Mouse (Mus musculus): ENCODE measurements at regions not wholly inside any gene's neighbourhood (a gene's known extent, or its start where the extent isn't known, plus 50 kb on each side); places are given as distances from the start of the nearest gene placed in this dataset.

- no peak for ATAC-seq (replicated peaks; ENCODE audit: insufficient number of reproducible peaks, low FRiP score, low TSS enrichment, poor library complexity, severe bottlenecking)
Measured at GRCm38 (mm10) chr6:143579223-143579622, 412.2 kb downstream of the Etnk1 start.

DNA sequence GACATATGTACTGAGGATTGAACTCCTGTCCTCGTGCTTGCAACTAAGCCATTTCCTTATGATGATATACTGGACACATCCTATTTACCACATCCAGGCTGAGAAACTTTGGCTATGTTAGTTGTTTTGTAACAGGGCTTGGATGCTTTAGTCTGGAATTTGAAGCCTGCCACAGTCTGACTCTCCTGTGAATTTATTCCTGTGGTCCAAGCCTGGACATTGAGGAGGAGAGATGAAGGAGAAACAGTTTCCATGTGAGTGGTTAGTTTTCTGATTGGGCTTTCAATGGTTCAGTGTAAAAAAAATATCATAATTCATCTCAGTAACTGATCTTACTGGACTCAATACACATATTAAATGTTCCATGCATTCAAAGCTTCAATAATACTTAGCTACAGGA lies 422.6 kb downstream of the Etnk1 start:
- ATAC-seq (replicated peaks; ENCODE audit: insufficient number of reproducible peaks, low FRiP score, low TSS enrichment, poor library complexity, severe bottlenecking) = no peak

- no peak for ATAC-seq (replicated peaks; ENCODE audit: insufficient number of reproducible peaks, low FRiP score, low TSS enrichment, poor library complexity, severe bottlenecking)
Measured at GRCm38 (mm10) chr6:143590231-143590630, 423.2 kb downstream of the Etnk1 start.

DNA sequence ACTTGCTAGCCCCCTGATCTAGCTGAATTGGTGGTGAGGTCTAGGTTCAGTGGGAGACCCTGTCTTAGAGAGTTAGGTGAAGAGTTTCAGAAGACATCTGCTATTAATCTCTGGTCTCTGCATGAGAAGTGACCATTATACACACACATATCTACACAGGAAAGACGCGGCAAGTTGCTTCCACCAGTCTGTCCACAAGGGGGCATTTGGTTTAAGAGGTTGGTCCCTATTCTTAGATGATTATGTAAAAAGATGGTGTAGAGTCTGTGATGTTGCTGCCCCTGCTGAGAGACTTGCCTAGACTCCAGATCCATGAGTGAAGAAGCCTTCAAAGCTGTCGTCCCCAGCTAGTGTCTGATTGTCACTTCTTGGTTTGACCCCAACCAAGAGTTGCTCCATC lies 425.5 kb downstream of the Etnk1 start:
- ATAC-seq (replicated peaks; ENCODE audit: insufficient number of reproducible peaks, low FRiP score, low TSS enrichment, poor library complexity, severe bottlenecking) = no peak

- ATAC-seq (replicated peaks; ENCODE audit: insufficient number of reproducible peaks, low FRiP score, low TSS enrichment, poor library complexity, severe bottlenecking) = no peak
Measured at GRCm38 (mm10) chr6:143595486-143595885, 428.5 kb downstream of the Etnk1 start.

- no peak for ATAC-seq (replicated peaks; ENCODE audit: insufficient number of reproducible peaks, low FRiP score, low TSS enrichment, poor library complexity, severe bottlenecking)
Measured at GRCm38 (mm10) chr6:143597414-143597813, 430.4 kb downstream of the Etnk1 start.

DNA sequence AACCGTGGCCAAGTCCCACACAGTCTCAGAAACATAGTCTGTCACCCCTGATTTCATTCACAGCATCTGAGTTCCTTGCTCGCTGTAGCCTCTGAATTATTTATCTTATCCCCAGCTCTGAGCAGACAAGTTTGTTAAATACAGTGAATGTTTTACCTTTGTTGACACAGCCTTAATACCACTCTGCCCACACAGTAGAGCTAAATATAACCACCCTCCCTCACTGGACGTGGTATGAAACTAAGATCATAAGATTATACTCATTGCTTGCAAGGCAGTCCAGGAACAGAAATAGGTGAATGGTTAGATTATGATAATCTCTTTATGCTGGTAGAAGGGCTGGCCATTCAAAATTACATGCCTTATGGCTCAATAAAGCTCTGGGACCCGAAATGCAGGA lies 431.9 kb downstream of the Etnk1 start:
- ATAC-seq (replicated peaks; ENCODE audit: insufficient number of reproducible peaks, low FRiP score, low TSS enrichment, poor library complexity, severe bottlenecking) = no peak

DNA sequence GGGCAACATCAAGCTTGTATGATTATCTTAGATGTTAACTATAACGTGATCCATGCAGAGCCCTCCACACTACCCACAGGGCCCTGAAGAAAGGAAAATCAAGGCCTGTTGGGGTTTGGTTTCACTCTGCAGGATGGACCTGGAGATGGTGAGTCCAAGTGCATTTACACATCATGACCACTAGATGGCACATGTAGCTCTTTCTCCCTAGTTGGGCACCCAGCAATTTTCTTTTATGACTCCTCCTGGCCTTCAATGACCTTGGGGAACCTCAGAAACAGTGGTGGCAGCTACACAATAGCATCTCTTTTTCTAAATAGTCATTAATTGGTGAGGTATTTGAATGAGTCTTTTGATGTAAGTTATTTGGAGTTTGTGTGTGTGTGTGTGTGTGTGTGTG lies 442.1 kb downstream of the Etnk1 start:
- 0 out of 2 replicates have a peak, but pooled peaks have one; percentile 43 for ATAC-seq (replicated peaks; ENCODE audit: insufficient number of reproducible peaks, low FRiP score, low TSS enrichment, poor library complexity, severe bottlenecking)

GRCm38 (mm10) chr6:143612966-143613365 lies 445.9 kb downstream of the Etnk1 start:
- no peak for ATAC-seq (replicated peaks; ENCODE audit: insufficient number of reproducible peaks, low FRiP score, low TSS enrichment, poor library complexity, severe bottlenecking)

DNA sequence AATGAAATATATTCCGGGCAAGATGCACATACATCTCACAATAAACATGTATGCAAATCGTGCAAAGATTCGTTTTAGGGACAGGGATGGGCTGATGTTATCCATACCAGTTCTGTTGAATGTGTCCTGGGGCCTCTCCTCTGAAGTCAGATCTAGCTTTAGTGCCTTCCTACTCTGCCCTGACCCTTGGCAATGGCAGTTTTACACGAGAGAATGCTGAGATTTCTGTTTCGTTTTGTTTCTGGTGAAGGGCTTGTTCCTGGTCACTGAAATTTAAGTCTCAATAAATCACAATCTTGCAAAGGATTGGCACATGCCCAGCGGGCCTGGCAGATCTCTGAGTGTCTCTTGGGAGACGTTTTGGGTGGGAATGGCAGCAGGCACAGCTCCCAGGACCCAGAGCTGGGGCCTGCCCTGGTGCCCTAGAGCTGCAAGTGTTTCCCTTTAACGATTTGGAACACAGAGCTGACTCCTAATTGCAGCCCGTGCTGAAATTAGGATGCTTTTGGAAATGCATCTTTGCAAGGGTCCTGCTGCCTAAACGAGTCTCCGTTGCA lies 447.5 kb downstream of the Etnk1 start:
- ATAC-seq (replicated peaks; ENCODE audit: insufficient number of reproducible peaks, low FRiP score, low TSS enrichment, poor library complexity, severe bottlenecking) = no peak

- ATAC-seq (replicated peaks; ENCODE audit: insufficient number of reproducible peaks, low FRiP score, low TSS enrichment, poor library complexity, severe bottlenecking) = no peak
Measured at GRCm38 (mm10) chr6:143615361-143615760, 448.3 kb downstream of the Etnk1 start.

- no peak for ATAC-seq (replicated peaks; ENCODE audit: insufficient number of reproducible peaks, low FRiP score, low TSS enrichment, poor library complexity, severe bottlenecking)
Measured at GRCm38 (mm10) chr6:143616386-143616785, 449.4 kb downstream of the Etnk1 start.

- no peak for ATAC-seq (replicated peaks; ENCODE audit: insufficient number of reproducible peaks, low FRiP score, low TSS enrichment, poor library complexity, severe bottlenecking)
Measured at GRCm38 (mm10) chr6:143618558-143618957, 451.5 kb downstream of the Etnk1 start.

DNA sequence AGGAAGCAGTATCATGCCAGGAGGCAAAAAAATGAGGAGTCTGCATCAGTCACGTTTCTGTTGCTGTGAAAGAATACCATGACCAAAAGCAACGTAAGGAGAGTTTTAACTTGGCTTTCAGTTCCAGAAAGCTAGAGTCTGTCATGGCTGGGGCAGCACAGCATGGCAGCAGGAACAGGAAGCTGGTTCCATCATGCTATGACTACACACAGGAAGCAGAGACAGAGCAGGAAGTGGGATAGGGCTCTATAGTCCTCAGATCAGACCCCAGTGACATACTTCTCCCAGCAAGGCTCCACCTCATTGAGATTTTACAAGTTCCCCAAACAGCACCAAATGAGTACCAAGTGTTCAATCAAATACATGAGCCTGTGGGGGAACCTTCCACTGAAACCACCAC lies 453.6 kb downstream of the Etnk1 start:
- ATAC-seq (replicated peaks; ENCODE audit: insufficient number of reproducible peaks, low FRiP score, low TSS enrichment, poor library complexity, severe bottlenecking) = no peak

DNA sequence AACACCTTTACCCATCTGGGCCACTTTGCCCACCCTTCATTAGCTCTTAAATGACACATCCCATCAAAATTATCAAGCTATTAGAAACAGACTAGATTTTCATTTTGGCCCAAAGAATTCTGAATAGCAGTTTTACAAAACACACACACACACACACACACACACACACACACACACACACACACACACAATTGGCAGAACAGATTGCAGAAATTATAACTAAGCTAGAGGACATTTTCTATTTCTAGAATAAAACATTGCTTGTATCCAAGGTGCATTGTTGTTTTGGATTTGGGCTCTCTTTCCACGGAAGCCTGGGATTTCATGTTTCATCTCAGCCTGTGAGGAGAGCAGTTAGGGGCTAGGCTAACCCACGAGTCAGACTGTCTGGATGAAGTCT lies 455.1 kb downstream of the Etnk1 start:
- no peak for ATAC-seq (replicated peaks; ENCODE audit: insufficient number of reproducible peaks, low FRiP score, low TSS enrichment, poor library complexity, severe bottlenecking)

GRCm38 (mm10) chr6:143624901-143625300 lies 457.9 kb downstream of the Etnk1 start:
- no peak for ATAC-seq (replicated peaks; ENCODE audit: insufficient number of reproducible peaks, low FRiP score, low TSS enrichment, poor library complexity, severe bottlenecking)

DNA sequence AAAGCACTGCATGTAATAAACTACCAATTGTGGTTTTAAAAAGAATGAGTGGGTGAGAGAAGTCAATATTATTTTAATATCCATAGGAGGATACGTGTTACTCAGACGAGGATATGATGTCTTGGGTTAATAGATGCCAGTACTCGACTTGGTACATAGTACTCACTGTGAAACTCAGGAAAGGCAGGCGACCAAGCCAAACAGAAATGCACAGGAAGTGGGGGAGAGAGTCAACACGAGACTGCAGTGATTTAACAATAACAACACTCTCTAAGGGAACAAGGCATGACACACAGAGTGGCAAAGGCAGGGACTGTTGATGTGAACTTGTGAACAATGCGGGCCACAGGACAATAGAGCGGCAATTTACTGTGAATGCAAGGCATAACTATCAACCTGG lies 464.6 kb downstream of the Etnk1 start:
- no peak for ATAC-seq (replicated peaks; ENCODE audit: insufficient number of reproducible peaks, low FRiP score, low TSS enrichment, poor library complexity, severe bottlenecking)

DNA sequence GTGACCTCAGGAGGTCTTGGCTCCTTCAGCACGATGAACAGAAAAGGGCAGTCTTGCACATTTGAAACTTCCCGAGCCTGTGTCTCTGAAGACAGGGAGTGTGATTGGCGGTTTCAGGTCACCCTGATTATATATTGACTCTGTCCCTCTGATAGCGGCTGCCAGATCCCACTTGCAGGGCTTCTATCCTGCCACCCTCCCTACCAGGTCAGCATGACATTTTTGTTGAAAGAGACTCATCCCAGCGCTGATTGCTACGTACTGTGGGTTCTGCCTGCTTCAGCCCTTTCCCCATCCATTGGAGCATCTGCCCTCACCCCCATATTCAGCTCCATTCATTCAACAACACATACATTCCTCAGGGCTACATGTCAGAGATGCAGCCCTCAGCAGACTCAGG lies 466.7 kb downstream of the Etnk1 start:
- ATAC-seq (replicated peaks; ENCODE audit: insufficient number of reproducible peaks, low FRiP score, low TSS enrichment, poor library complexity, severe bottlenecking) = no peak

DNA sequence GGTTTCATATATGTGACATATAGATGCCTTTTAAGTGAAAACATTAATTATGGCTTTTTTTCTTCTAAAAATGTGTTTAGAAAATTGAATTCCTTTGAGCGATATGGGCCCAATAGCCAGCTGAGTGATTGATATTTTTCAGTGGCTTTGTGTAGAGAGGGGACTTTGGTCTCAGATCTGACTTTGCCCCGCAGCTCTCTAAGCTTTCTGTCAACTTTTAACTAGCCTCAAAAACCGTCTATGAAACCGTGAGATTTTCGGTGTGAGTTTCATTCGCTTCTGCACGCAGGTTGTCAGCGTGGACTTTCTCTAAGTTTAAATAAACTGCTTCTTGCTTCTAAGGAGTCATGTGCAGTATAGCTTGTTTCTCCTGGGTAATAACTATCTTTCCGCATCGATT lies 467.3 kb downstream of the Etnk1 start:
- ATAC-seq (replicated peaks; ENCODE audit: insufficient number of reproducible peaks, low FRiP score, low TSS enrichment, poor library complexity, severe bottlenecking) = no peak

- ATAC-seq (replicated peaks; ENCODE audit: insufficient number of reproducible peaks, low FRiP score, low TSS enrichment, poor library complexity, severe bottlenecking) = no peak
Measured at GRCm38 (mm10) chr6:143635043-143635442, 468.0 kb downstream of the Etnk1 start.

DNA sequence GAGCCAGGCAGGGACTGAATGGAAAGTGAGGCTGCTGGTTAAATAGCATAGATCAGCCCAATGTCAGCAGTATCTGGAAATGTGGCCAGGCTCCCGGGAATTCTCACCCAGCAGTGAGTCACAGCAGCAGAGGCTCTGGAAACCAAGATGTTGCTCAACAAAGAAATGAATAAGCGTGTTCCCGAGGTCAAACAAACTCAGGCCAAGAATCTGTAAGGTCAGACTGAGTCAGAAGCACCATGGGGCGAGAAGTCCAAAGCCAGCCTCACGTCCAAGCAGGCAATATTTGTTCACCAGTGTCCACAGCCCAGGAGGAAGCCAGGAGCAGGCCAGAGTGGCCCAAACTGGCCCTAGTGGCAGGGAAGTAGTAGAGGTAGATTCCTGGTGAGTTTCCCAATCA lies 473.6 kb downstream of the Etnk1 start:
- ATAC-seq (replicated peaks; ENCODE audit: insufficient number of reproducible peaks, low FRiP score, low TSS enrichment, poor library complexity, severe bottlenecking) = no peak

All from monocyte, adult 5-6 weeks (primary cell).